Mouse (Mus musculus): ENCODE measurements around the gene Rfc1. TPM values are rescaled to one million over a fixed set of nuclear protein-coding genes. Genes with fewer than 3 reads are reported as not detected.
"Not testable (repeated sequence)": the region's sequence is repeated elsewhere in the genome, so short reads cannot be mapped to it uniquely, and the experiment has no call there.

Rfc1 gene
- polyA plus RNA-seq, 3 experiments from 2014 or later: 77.3 to 88.0 (median 80.4) TPM

GRCm38 (mm10) chr5:65299623-65300022 is 35.8 kb downstream of the Rfc1 start:
- peak; percentile 52 for ATAC-seq

- no peak for ATAC-seq
Measured at GRCm38 (mm10) chr5:65298167-65298950, 37.1 kb downstream of the Rfc1 start.

- no peak for ATAC-seq
Measured at GRCm38 (mm10) chr5:65294270-65294669, 41.2 kb downstream of the Rfc1 start.

GRCm38 (mm10) chr5:65293627-65294026 is 41.8 kb downstream of the Rfc1 start:
- no peak for ATAC-seq

GRCm38 (mm10) chr5:65289009-65289408 is 46.5 kb downstream of the Rfc1 start:
- ATAC-seq: not testable (repeated sequence)

- ATAC-seq: no peak
Measured at GRCm38 (mm10) chr5:65287751-65288701, 47.4 kb downstream of the Rfc1 start.

GRCm38 (mm10) chr5:65284171-65284570 is 51.3 kb downstream of the Rfc1 start:
- peak; percentile 21 for ATAC-seq

- ATAC-seq: no peak
Measured at GRCm38 (mm10) chr5:65281216-65281615, 54.3 kb downstream of the Rfc1 start.

- ATAC-seq: no peak
Measured at GRCm38 (mm10) chr5:65279133-65279651, 56.3 kb downstream of the Rfc1 start.

GRCm38 (mm10) chr5:65273966-65274365 is 61.5 kb downstream of the Rfc1 start:
- no peak for ATAC-seq

GRCm38 (mm10) chr5:65257910-65258505 is 77.5 kb downstream of the Rfc1 start:
- no peak for ATAC-seq

GRCm38 (mm10) chr5:65250185-65250855 is 85.2 kb downstream of the Rfc1 start:
- no peak for ATAC-seq

- no peak for ATAC-seq
Measured at GRCm38 (mm10) chr5:65247296-65247695, 88.2 kb downstream of the Rfc1 start.

- ATAC-seq: no peak
Measured at GRCm38 (mm10) chr5:65242740-65243139, 92.7 kb downstream of the Rfc1 start.

- no peak for ATAC-seq
Measured at GRCm38 (mm10) chr5:65231289-65232003, 104.0 kb downstream of the Rfc1 start.

- no peak for ATAC-seq
Measured at GRCm38 (mm10) chr5:65224056-65224455, 111.4 kb downstream of the Rfc1 start.

- ATAC-seq: no peak
Measured at GRCm38 (mm10) chr5:65221037-65221436, 114.4 kb downstream of the Rfc1 start.

GRCm38 (mm10) chr5:65217305-65218269 is 117.9 kb downstream of the Rfc1 start:
- peak; percentile 87 for ATAC-seq

GRCm38 (mm10) chr5:65213321-65213720 is 122.1 kb downstream of the Rfc1 start:
- ATAC-seq: no peak
